Mouse (Mus musculus) liver (tissue): ENCODE results near the gene Vdac1.

Experiments
- DNase-seq: peaks from one replicate; pipeline ENCODE4 v3.0.0-alpha.2; 2020; ENCODE audit warnings: mixed read lengths

The Vdac1 gene

DNA sequence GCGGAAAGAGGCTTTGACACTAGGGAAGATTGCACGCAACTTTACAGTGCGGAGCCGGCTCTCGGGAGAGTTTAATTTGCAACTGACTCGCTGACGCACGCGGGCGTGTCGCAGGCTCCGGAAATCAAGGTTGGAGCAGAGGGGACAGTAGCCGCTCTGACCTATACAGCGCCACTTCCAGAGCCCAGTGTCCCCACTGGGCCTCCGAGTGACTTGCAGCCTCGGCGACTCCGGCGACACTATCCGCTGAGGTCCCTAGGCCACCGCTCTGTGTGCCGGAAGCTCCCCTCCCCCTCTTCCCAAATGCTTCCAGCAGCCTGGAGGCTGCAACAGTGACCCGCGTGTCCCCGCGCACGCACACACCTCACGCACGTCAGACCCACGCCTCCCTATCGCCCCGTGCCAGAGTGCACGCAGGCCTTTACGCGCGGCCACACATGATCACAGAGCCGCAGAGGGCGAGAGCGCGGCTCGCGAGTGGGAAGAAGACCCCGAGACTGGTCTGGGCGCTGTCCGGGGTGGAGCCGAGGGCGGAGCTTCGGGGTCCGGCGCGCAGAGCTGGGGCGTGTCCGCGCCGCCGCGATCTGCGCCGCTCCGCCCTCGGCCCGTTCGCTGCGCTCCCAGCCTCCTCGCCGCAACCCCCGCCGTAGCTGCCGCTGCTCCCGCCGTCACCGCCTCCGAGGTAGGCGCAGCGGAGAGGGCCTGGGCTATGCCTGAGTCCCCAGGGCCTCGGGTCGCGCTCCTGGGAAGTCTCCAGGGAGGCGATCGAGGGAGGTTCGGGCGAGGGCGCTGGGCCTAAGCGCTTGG, at the start of gene Vdac1:
TSS of gene Vdac1 (plus strand) at position 390 of the 807 bp plus-strand sequence.
- DNase-seq, result peak; percentile 91

DNA sequence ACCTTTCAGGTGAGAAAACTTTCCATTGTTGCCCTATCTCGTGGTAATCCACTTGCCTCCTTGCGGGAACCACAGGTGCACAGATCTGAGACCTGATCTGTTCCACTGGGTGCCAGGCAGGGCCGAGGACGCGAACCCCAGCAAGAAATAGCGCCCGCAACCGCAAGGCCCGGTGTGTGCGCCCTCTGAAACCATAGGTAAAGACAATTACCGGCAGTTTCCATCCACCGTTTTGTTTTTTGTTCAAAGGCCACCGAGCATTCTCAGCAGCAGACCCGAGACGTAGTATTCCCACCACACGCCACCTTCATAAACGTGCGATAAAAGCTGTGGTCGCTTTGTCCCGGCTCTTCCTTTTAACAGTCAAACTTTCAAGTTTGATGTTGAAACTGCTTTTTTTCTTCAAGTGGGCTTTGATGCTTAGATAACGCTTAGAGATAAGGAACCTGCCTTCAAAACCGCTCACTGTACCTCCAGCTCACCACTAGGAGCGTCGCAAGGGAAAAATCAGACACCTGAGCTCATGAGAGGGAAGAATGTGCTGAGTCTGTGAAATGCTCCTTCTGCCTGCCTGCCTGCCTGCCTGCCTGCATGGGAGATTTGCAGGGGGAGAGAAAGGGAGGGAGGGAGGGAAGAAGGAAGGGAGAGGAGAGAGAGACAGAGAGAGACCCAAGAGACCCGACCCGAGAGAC, 46.4 kb upstream of the Vdac1 start:
- no peak for DNase-seq

DNA sequence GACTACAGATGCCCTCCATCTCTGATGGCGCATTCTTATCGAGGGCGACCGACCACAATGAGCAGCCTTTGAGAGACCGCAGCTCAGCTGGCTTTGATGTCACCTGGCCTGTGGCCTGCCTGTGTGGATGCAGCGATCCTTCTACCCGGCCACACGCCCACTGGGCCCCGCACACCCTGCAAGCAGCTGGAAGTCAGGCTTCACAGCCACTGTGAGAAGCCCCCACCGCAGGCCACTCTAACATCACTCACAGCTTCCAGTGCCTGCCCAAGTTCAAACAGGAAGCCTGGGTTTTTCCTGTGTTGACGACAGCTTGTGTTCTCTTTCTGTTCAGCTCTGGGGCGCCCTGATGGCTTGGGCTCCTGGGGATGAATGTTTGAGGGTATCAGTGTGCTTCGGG, 42.2 kb upstream of the Vdac1 start:
- peak; percentile 21 for DNase-seq

DNA sequence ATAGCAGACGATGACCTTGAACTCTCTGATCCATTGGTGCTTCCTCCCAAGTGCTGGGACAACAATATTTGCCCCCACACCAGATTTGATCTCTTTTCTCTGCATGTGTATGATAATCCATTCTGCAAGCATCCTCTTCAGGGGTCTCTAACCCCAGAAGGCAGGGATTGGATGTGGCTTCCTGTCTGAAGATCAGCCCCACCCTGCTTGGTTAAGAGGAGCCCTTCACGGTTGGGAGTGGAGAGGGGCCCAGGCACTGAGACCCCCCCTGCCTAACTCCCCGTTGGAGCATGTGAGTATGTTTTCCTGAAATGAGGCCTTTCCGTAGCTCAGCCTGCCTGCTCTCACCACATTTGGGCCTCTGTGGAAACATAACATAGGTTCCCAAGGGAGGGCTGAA, 41.0 kb upstream of the Vdac1 start:
- DNase-seq, result no peak

DNA sequence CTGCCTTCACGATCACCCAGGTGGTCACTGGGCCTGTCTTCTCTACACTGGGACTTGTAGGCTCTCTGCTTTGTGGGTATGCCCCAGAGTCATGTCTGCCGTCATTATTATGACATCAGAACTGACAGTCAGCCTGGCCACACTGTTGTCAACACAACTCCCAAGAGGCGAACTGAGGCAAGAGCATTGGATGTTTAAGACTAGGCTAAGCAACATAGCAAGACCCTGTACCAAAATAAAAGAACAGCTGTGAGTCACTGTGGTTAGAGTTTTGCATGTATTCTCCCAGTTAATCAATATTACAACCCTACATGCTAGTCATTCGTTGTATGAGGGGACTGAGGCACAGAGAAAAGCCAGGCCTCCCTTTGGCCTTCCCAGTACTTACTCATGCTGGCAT, 40.1 kb upstream of the Vdac1 start:
- DNase-seq, result no peak

DNA sequence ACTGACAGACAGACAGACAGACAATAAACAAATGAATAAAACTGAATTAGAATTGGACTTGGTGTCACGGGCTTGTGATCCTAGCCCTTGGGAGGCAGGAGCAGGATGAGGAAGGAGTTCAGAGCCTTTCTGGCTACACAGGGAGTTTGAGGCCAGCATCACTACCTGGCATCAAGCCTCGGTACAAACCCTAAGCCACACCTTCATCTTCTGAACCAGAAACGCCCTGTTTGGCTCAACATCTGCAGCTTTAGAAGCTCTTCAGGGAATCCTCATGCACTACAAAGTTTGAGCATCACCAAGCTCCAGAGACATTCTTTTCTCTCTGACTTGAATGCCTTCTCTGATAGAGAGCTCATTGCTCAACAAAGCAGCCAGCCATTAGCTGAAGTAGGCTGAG, 39.1 kb upstream of the Vdac1 start:
- DNase-seq, result no peak

- DNase-seq, result no peak
Observed at GRCm38 (mm10) chr11:52324442-52325367, 36.0 kb upstream of the Vdac1 start.

DNA sequence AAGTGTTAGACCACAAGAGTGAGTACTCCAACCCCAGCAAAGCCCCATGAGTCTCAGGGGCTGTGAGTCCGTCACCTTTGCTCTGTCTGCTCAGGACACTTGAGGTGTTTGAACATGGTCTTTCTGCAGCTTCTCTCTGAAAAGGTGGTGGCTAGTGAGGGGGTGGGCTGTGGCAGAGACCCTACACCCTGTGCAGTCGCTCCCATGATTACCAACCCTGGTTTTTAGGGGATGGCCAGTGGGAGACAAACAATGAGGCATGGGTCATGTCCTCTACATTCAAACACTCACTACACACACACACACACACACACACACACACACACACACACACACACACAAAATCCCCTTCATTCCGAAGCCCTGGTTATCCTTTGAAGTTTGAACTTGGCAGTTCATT, 33.3 kb upstream of the Vdac1 start:
- DNase-seq, result no peak

DNA sequence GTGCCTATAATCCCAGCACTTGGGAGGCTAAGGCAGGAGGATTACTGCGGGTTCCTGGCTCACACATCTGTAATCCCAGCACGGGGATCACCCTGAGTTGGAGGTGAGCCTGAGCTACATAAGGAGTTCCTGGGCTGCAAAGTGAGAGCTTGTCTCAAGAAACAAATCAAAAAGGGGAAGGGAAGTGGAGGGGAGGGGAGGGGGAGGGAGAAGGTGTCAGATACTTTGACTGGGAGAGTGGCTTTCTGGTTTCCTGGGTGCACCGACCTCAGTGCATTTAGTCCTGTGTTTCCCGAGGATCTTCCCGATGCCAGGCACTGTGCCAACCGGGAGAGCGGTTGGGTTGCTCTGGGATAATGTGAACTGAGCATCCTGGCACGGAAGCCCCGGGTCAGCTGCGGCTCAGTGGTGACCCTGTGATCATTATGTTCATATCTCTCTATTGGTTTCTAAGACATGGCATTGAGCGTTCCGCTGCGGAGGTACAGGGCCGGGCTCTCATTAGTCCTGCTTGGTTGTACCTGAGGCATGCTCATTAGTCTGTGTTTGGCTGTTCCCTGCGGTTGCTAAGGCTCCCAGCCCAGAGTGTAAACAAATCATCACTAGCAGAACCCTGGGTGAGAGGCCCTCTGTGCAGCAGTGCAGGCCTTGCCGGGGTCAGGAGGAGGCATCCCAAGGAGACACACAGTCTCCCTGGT, 28.1 kb upstream of the Vdac1 start:
- DNase-seq, result no peak

DNA sequence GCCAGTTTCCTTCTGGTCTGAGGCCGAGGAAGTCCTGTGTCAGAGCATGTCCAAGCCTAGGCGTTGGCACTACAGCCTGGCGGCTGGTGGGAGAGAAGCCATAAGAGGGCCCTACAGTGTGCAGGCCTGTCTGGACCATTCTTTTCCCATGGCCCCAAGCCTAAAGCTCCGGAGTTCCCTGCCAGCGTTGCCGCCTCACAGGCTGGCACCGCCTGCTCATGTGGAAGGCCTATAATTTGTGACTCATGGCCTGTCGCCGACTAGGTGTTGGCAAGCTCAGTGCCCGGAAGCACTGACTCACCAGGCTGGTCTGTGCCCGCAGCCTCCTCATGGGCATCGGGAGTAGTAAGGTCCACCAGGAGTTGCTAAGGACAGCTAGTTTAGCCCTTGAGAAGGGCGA, 27.0 kb upstream of the Vdac1 start:
- no peak for DNase-seq

DNA sequence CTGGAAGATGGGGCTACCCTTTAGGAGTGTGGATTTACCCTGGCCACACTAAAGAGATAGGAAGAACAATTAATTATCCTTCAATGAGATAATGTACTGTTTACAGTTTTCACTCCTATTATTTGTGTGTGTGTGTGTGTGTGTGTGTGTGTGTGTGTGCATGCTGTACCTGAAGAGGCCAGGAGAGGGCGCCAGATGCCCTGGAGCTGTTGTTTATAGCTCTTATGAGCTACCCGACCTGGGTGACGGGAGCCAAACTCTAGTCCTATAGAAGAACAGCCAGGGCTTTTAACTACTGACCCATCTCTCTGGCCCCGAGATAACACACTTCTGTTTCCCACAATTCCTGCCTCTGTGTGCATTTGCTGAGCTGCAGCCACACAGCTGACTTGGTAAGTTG, 25.4 kb upstream of the Vdac1 start:
- DNase-seq, result no peak

DNA sequence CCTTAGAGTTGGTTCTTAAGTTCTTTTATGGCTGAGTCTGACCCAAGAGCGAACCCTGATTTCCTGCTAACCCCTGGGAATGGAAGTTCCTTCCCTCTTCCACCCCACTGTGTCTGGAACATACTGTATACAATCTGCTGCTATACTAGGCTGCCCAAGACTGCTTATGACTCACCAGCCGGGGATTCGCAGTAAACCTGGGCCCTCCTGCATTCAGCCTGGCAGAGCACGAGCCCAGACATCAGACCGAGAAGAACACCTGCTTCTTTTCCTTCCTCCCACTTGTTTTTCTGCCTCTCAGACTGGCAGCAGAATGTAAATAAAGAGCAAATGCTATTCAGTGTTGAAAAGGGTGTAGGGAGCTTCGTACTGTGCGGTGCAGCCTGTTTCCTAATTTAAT, 24.7 kb upstream of the Vdac1 start:
- no peak for DNase-seq

DNA sequence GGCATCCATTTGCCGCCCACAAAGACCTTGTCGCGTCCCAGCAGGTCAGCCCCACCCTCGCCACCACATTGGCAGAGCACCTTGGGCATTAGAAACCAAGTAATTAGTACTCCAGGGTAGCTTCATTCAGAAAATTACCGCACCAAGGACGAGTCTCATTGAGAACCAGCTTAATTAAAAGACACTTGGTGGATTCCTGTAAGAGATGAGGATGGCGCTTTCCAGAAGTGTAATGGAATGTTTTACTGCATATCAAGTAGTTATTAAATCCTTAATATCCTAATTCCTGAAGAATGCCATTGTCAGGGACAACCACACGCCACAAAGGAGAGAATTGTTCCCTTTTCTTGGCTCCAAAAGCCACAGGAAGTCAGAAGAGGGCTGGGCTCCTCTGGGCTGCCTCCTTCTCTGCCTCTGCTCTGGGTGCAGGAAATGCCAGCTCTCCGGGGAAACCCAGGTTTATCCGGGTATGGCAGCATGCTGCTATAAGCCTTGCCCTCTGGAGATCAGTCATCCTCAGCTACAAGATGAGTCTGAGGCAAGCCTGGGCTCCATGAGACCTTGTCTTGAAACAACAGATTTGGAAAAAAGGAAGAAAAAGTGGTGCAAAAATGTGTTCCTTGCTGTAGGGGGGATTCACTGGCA, 22.9 kb upstream of the Vdac1 start:
- DNase-seq, result no peak

DNA sequence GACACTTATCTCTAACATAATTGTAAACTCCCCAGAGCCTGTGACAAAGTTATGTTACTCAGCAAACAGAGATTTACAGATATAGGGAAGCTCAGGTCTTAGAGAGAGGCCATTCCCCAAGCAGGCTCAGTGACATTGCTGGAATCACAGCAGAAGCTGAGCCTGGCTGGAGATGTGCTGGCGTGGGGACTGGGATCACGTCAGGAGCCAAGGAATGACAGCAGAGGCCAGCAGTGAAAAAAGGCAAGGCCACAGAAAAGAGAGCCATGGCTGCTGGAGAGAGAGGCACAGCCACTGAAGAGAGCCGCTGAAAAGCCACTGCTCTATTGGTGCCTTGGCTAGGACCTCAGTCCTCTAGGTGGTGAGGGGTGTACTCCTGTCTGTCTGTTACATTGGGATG, 22.3 kb upstream of the Vdac1 start:
- no peak for DNase-seq

- no peak for DNase-seq
Observed at GRCm38 (mm10) chr11:52339098-52339497, 21.6 kb upstream of the Vdac1 start.

- no peak for DNase-seq
Observed at GRCm38 (mm10) chr11:52339512-52339911, 21.1 kb upstream of the Vdac1 start.

GRCm38 (mm10) chr11:52340123-52340864, 20.4 kb upstream of the Vdac1 start:
- no peak for DNase-seq

DNA sequence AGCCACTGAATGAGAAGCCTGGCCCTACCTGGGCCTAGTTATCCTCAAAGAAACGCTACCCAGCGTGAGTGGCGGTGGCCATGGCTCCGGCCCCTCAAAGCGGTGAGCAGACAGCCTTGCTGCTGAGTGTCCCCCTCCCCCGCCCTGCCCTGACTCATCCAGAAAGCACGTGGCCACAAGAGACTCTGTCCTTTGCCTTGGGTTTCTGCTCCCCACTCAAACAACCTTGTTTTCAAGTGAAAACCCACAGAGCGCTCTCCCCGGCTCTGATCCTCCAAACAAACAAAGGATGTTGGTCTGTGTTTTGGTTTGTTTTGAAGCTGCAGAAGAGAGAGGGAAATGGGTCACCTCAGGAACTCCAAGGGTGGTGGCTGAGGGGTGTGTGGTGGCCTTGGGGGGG, 19.7 kb upstream of the Vdac1 start:
- peak; percentile 37 for DNase-seq

- DNase-seq, result no peak
Observed at GRCm38 (mm10) chr11:52341476-52341875, 19.2 kb upstream of the Vdac1 start.

DNA sequence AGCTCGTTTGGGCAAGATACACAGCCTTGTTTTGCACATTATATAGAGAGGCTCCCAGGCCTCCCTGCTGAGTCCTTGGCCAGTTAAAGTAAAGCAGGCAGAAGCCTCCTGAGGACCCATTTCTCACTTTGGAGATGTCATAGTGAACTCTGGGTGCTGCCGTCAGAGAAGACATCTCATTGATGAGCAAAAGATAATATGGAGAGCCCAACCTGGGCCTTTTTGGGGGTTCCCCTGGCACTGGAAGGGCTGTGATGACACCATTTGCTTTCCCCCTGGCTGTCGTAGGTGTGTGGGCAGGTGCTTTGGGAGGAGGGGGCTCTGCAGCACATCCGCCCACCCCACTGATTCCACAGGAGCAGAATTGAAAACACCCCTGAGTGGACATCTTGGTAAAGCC, 18.4 kb upstream of the Vdac1 start:
- no peak for DNase-seq

- peak; percentile 83 for DNase-seq
Observed at GRCm38 (mm10) chr11:52343162-52343561, 17.5 kb upstream of the Vdac1 start.
